10 mouse cellular contexts compared by ENCODE assay signal in genomic region chr4:133026272-133026671, GRCm38 (mm10). TPM values are rescaled to one million over a fixed set of nuclear protein-coding genes. Genes with fewer than 3 reads are reported as not detected.
DNase-seq lines count a peak whose midpoint lies in the region; ATAC-seq and TF ChIP-seq lines count a peak whose summit lies in the region.
"Had no signal": no experiment of that assay in that cellular context is flagged by ENCODE, and none has a peak within 500 bp of the region (broad histone marks: within the 10 kb centered on the region; RNA-seq: fewer than 3 reads in every experiment).

No protein-coding gene starts in this region.

- no peak for TF ChIP-seq EP300 in liver, postnatal 0 days (IDR thresholded peaks at IDR 0.05; ENCODE audit: low read depth)

- peaks cover 3% of the 10 kb centered on the region; the same call in 1 of the 2 replicates for H3K36me3 ChIP-seq in forebrain, embryonic 13.5 days (ENCODE audit: poor library complexity, severe bottlenecking)
- H3K36me3 ChIP-seq in forebrain, embryonic 16.5 days (ENCODE audit: control insufficient read depth, insufficient read depth): no peaks in the 10 kb centered on the region; the same call in 1 of the 2 replicates
- H3K36me3 ChIP-seq in liver, embryonic 11.5 days (ENCODE audit: control insufficient read depth, insufficient read depth, low read length): no peaks in the 10 kb centered on the region; the same call in 1 of the 2 replicates
- no peaks in the 10 kb centered on the region for H3K36me3 ChIP-seq in liver, postnatal 0 days (replicated peaks; ENCODE audit: insufficient read depth, low read length)
- H3K36me3 ChIP-seq in hindbrain, embryonic 12.5 days: 0 out of 2 replicates have a peak, but pooled peaks cover 7% of the 10 kb centered on the region
- H3K36me3 ChIP-seq in neural tube, embryonic 14.5 days (ENCODE audit: control insufficient read depth, insufficient read depth, low read length): no peaks in the 10 kb centered on the region
- H3K36me3 ChIP-seq: liver, embryonic 15.5 days had no signal

- H3K27me3 ChIP-seq in forebrain, embryonic 13.5 days: no peaks in the 10 kb centered on the region
- H3K27me3 ChIP-seq in forebrain, embryonic 16.5 days (replicated peaks; ENCODE audit: control insufficient read depth, insufficient read depth, low read length): no peaks in the 10 kb centered on the region
- no peaks in the 10 kb centered on the region for H3K27me3 ChIP-seq in liver, embryonic 11.5 days (replicated peaks; ENCODE audit: control insufficient read depth, insufficient read depth, low read length)
- H3K27me3 ChIP-seq in liver, postnatal 0 days (ENCODE audit: insufficient read depth, low read length): no peaks in the 10 kb centered on the region
- no peaks in the 10 kb centered on the region for H3K27me3 ChIP-seq in hindbrain, embryonic 12.5 days
- H3K27me3 ChIP-seq in neural tube, embryonic 14.5 days (ENCODE audit: control insufficient read depth, insufficient read depth, low read length): no peaks in the 10 kb centered on the region
- H3K27me3 ChIP-seq: liver, embryonic 15.5 days had no signal

- WGBS in forebrain, embryonic 13.5 days: 79% methylated on average over 10 of the region's 10 CpGs
- 77% methylated on average over 10 of the region's 10 CpGs for WGBS in forebrain, embryonic 16.5 days
- WGBS in liver, embryonic 11.5 days: 78% methylated on average over 10 of the region's 10 CpGs
- WGBS in liver, postnatal 0 days (ENCODE audit: insufficient replicate concordance): 76% methylated on average over 10 of the region's 10 CpGs
- 67% methylated on average over 10 of the region's 10 CpGs for WGBS in hindbrain, embryonic 12.5 days
- 72% methylated on average over 10 of the region's 10 CpGs for WGBS in neural tube, embryonic 14.5 days

- H3K9ac ChIP-seq in forebrain, embryonic 13.5 days: no peak overlapping the region
- no peak overlapping the region for H3K9ac ChIP-seq in forebrain, embryonic 16.5 days (replicated peaks; ENCODE audit: low read depth, low read length)
- H3K9ac ChIP-seq in liver, embryonic 11.5 days (ENCODE audit: low read depth, low read length): no peak overlapping the region
- H3K9ac ChIP-seq in liver, postnatal 0 days (replicated peaks): no peak overlapping the region
- 0 out of 2 replicates have a peak overlapping the region, but pooled peaks have one; percentile 19 for H3K9ac ChIP-seq in hindbrain, embryonic 12.5 days
- peak overlapping the region; percentile 16; the same call in 1 of the 2 replicates for H3K9ac ChIP-seq in neural tube, embryonic 14.5 days (replicated peaks; ENCODE audit: low read depth, low read length)
- H3K9ac ChIP-seq: liver, embryonic 15.5 days had no signal

- H3K4me2 ChIP-seq in forebrain, embryonic 13.5 days: no peak overlapping the region
- no peak overlapping the region for H3K4me2 ChIP-seq in forebrain, embryonic 16.5 days (ENCODE audit: low read length)
- H3K4me2 ChIP-seq in liver, embryonic 11.5 days: no peak overlapping the region
- no peak overlapping the region for H3K4me2 ChIP-seq in liver, postnatal 0 days (ENCODE audit: low read depth, low read length)
- H3K4me2 ChIP-seq in hindbrain, embryonic 12.5 days (replicated peaks): 0 out of 2 replicates have a peak overlapping the region, but pooled peaks have one; percentile 13
- no peak overlapping the region for H3K4me2 ChIP-seq in neural tube, embryonic 14.5 days (ENCODE audit: low read depth, low read length)
- H3K4me2 ChIP-seq: liver, embryonic 15.5 days had no signal

- DNase-seq in liver, embryonic 11.5 days (ENCODE audit: low spot score): no peak
- DNase-seq in liver, postnatal 0 days: no peak
- DNase-seq in embryo, embryonic 10.5 days (ENCODE audit: low spot score): no peak
- no peak for DNase-seq in thymus, adult 18-20 months
- DNase-seq: B cell, adult 2 months had no signal

- H3K4me3 ChIP-seq in forebrain, embryonic 13.5 days: no peak overlapping the region
- H3K4me3 ChIP-seq in forebrain, embryonic 16.5 days (replicated peaks; ENCODE audit: low read length): no peak overlapping the region
- H3K4me3 ChIP-seq in liver, embryonic 11.5 days (ENCODE audit: low read depth, low read length): no peak overlapping the region
- H3K4me3 ChIP-seq in liver, postnatal 0 days (ENCODE audit: low read depth, low read length): no peak overlapping the region
- no peak overlapping the region for H3K4me3 ChIP-seq in hindbrain, embryonic 12.5 days
- no peak overlapping the region for H3K4me3 ChIP-seq in neural tube, embryonic 14.5 days (ENCODE audit: low read depth, low read length)
- H3K4me3 ChIP-seq: liver, embryonic 15.5 days had no signal

- H3K4me1 ChIP-seq in forebrain, embryonic 13.5 days: peaks cover 70% of the 10 kb centered on the region
- H3K4me1 ChIP-seq in forebrain, embryonic 16.5 days (replicated peaks; ENCODE audit: control insufficient read depth, insufficient read depth, low read length): peaks cover 57% of the 10 kb centered on the region
- H3K4me1 ChIP-seq in liver, embryonic 11.5 days (replicated peaks; ENCODE audit: control insufficient read depth, insufficient read depth, low read length): peaks cover 68% of the 10 kb centered on the region
- H3K4me1 ChIP-seq in liver, postnatal 0 days (ENCODE audit: insufficient read depth): no peaks in the 10 kb centered on the region
- peaks cover 71% of the 10 kb centered on the region for H3K4me1 ChIP-seq in hindbrain, embryonic 12.5 days
- peaks cover 56% of the 10 kb centered on the region for H3K4me1 ChIP-seq in neural tube, embryonic 14.5 days (ENCODE audit: control insufficient read depth, insufficient read depth, low read length)

- ATAC-seq in forebrain, embryonic 13.5 days: no peak
- ATAC-seq in forebrain, embryonic 16.5 days: no peak
- no peak for ATAC-seq in liver, embryonic 11.5 days (replicated peaks; ENCODE audit: low FRiP score)
- ATAC-seq in liver, postnatal 0 days: no peak
- no peak for ATAC-seq in hindbrain, embryonic 12.5 days (ENCODE audit: low FRiP score)
- ATAC-seq in neural tube, embryonic 14.5 days (ENCODE audit: low read depth): no peak

- H3K9me3 ChIP-seq in forebrain, embryonic 13.5 days (replicated peaks): no peaks in the 10 kb centered on the region
- H3K9me3 ChIP-seq in forebrain, embryonic 16.5 days (ENCODE audit: control insufficient read depth, low read length): no peaks in the 10 kb centered on the region
- H3K9me3 ChIP-seq in liver, embryonic 11.5 days (ENCODE audit: control insufficient read depth, low read length): no peaks in the 10 kb centered on the region
- no peaks in the 10 kb centered on the region for H3K9me3 ChIP-seq in liver, postnatal 0 days (ENCODE audit: low read length)
- H3K9me3 ChIP-seq in hindbrain, embryonic 12.5 days (replicated peaks): no peaks in the 10 kb centered on the region
- H3K9me3 ChIP-seq in neural tube, embryonic 14.5 days (ENCODE audit: control insufficient read depth, low read length): no peaks in the 10 kb centered on the region
- H3K9me3 ChIP-seq: liver, embryonic 15.5 days had no signal

- H3K27ac ChIP-seq in forebrain, embryonic 13.5 days: peak overlapping the region; percentile 3; the same call in 1 of the 2 replicates
- no peak overlapping the region for H3K27ac ChIP-seq in forebrain, embryonic 16.5 days (ENCODE audit: low read length)
- 0 out of 2 replicates have a peak overlapping the region, but pooled peaks have one; percentile 16 for H3K27ac ChIP-seq in liver, embryonic 11.5 days (ENCODE audit: low read depth, low read length)
- no peak overlapping the region for H3K27ac ChIP-seq in liver, postnatal 0 days (ENCODE audit: low read depth)
- H3K27ac ChIP-seq in hindbrain, embryonic 12.5 days: peak overlapping the region; percentile 81
- peak overlapping the region; percentile 2; the same call in 1 of the 2 replicates for H3K27ac ChIP-seq in neural tube, embryonic 14.5 days (ENCODE audit: low read depth, low read length)
- H3K27ac ChIP-seq: liver, embryonic 15.5 days had no signal

- no peak for TF ChIP-seq CTCF in liver, postnatal 0 days (IDR thresholded peaks at IDR 0.05; ENCODE audit: low read depth)

RNA-seq across cellular contexts. Expression of gene Ahdc1, which starts 15.2 kb away (rescaled TPM):
- 7.3 and 8.1 TPM in 2 replicates for polyA plus RNA-seq in forebrain, embryonic 13.5 days (2015; fragmentation: Nextera tagmentation; extraction: Ambion mirVana)
- 13.0 and 13.7 TPM in 2 replicates for polyA plus RNA-seq in forebrain, embryonic 16.5 days (2015; fragmentation: Nextera tagmentation; extraction: Ambion mirVana)
- 5.1 and 6.1 TPM in 2 replicates for polyA plus RNA-seq in liver, embryonic 11.5 days (2014; fragmentation: Nextera tagmentation; extraction: Ambion mirVana)
- polyA plus RNA-seq in liver, postnatal 0 days (2015; fragmentation: Nextera tagmentation; extraction: Ambion mirVana): 0.76 and 0.87 TPM in 2 replicates
- 12.8 and 15.3 TPM in 2 replicates for polyA plus RNA-seq in hindbrain, embryonic 12.5 days (2016; fragmentation: Nextera tagmentation; extraction: Ambion mirVana)
- polyA plus RNA-seq in neural tube, embryonic 14.5 days (2014; fragmentation: Nextera tagmentation; extraction: Ambion mirVana): 12.2 and 13.1 TPM in 2 replicates

RNA-seq across cellular contexts. Expression of gene Fgr, which starts 52.4 kb away (rescaled TPM):
- polyA plus RNA-seq in forebrain, embryonic 13.5 days (2015; fragmentation: Nextera tagmentation; extraction: Ambion mirVana): not detected in 2 replicates
- not detected in 2 replicates for polyA plus RNA-seq in forebrain, embryonic 16.5 days (2015; fragmentation: Nextera tagmentation; extraction: Ambion mirVana)
- polyA plus RNA-seq in liver, embryonic 11.5 days (2014; fragmentation: Nextera tagmentation; extraction: Ambion mirVana): 0.23 and 0.73 TPM in 2 replicates
- polyA plus RNA-seq in liver, postnatal 0 days (2015; fragmentation: Nextera tagmentation; extraction: Ambion mirVana): 3.8 and 4.0 TPM in 2 replicates
- 0.08 TPM in 1 of 2 replicates, not detected in the other for polyA plus RNA-seq in hindbrain, embryonic 12.5 days (2016; fragmentation: Nextera tagmentation; extraction: Ambion mirVana)
- polyA plus RNA-seq in neural tube, embryonic 14.5 days (2014; fragmentation: Nextera tagmentation; extraction: Ambion mirVana): not detected in 2 replicates

Comparison
In these comparisons a context has a peak if more than half of its experiments do, and no peak if none do; other contexts are left out.
1. H3K27ac ChIP-seq: peak in forebrain, embryonic 13.5 days (single experiment), liver, embryonic 11.5 days (single experiment), hindbrain, embryonic 12.5 days (single experiment) and neural tube, embryonic 14.5 days (single experiment); none in forebrain, embryonic 16.5 days (single experiment) and liver, postnatal 0 days (single experiment).
2. H3K9ac ChIP-seq: peak in hindbrain, embryonic 12.5 days (single experiment) and neural tube, embryonic 14.5 days (single experiment); none in forebrain, embryonic 13.5 days (single experiment), forebrain, embryonic 16.5 days (single experiment), liver, embryonic 11.5 days (single experiment) and liver, postnatal 0 days (single experiment).